Mouse (Mus musculus) retina, adult 2 months (tissue): ENCODE results near the gene Gck.
"Not testable (repeated sequence)": the region's sequence is repeated elsewhere in the genome, so short reads cannot be mapped to it uniquely, and the experiment has no call there.

Experiments used
- DNase-seq: peaks from one replicate; pipeline ENCODE4 v3.0.0-alpha.2; 2012; ENCODE audit warnings: low read depth, low spot score

Gene Gck

DNA sequence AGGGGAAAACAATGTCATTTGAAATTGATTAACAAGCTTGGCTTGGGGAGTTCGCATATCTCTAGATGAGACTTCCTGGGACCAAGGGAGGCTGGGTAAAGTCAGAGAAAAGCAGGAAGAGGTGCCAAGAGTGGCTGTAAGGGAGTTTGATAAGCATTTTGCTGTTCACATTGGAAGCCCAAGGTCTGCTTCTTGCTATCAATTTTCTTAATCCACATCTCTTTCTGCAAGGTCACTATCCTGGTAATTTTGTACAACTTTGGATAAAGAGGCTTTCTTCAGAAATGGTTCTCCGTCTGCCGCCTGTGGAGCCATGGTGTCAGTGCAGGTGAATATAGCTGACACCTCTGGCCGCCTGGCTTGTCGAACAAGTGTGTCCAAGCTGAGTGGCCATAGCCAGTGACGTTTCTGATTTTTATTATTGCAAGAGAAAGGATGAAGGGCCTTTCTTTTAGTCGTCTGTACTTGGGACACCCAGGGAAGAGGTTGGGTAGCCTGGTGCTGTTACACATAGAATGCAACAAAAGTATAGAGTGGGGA is 5.2 kb upstream of the Gck start:
- DNase-seq: peak; percentile 38

DNA sequence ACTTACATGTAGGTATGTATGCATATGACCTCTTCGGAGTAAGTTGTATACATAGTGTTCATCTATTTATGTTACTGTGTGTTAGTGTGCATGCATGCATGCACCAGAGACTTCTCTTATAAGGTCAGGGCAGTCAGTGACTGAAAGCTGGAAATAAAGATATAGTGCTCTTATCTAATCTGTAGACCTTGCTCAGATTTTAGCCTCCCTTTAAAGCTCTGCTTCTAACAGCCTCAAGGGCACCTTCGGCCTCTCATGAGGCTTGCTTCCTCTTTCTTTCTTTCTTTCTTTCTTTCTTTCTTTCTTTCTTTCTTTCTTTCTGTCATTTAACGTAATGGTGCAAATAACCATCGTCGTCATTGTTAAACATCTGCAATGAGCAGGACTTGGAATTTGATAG is 4.6 kb upstream of the Gck start:
- no peak for DNase-seq

DNA sequence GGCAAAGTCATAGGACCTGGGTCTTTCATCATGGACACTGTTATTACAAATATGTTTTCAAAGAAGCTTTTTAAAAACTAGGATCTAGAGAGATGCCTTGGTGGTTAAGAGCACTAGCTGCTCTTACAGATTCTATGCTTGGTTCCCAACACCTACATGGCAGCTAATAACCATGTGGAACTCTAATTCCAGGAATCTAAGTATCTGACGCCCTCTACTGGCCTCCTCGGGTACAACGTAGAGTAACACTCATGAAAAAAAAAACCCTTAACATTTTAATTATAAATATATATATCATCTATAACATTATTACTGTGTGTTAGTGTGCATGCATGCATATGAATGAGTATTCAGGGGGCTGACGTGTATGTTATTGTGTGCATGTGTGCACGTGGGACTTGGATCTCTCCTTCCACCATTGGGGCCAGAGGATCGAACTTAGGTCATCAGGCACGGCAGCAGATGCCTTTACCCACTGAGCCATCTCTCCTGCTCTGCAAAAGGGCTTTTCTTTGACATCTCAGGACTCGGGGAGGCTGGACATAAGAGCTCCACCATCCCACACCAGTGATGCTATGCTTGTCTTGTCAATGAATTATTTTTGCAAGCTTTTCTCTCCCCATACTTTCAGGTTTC is 3.4 kb upstream of the Gck start:
- no peak for DNase-seq

DNA sequence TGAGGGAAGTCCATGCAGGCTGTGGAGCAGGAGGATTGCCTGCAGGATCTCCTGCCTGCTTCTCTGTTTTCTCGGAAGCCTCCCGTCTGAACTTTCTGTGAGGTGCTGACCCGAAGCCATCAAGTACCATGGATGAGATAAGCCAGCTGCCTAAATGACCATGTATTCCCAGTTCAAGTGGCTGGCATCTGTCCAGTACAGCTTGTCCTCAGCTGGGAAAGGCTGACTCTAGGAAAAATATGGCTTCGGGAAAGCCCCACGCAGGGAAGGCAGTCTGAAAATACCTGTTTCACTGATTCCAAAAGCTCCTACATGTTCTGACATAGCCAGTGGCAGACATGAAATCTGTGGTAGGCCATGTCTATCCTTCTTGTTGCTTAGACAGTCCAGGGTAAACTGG is 2.6 kb upstream of the Gck start:
- DNase-seq: no peak

DNA sequence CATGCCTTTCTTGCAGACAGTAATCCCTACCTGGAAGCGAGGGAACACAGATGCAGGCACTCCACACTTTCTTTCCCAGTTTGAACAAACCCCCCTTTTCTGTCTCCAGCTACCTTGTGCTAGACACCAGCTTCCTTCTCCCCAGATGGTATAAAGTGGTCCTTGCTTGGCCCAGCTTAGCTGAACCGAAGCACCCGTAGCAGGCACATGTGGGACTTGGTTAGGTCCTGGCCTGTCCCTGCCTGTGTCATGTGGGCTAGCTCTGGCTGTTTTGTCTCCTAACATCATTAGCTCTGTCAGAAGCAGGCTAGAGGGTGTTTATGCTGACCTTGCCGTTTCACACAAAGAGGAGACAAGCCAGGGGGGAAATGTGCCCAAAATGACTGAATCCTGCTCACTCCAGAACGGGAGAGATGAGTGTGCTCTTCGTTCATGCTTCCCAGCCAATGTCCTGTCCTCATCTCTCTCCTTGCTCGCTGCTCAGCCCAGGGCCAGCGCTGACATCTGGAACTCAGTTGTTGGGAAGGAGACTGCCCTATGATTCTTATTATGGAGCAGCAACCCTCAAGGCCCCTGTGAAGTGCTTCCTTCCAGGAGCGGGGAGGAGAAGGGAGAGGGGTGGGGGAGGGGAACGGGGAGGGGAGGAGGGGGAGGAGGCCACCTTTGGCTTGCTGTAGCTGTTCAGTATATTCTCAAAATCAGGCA is 1.2 kb downstream of the Gck start:
- DNase-seq: no peak

DNA sequence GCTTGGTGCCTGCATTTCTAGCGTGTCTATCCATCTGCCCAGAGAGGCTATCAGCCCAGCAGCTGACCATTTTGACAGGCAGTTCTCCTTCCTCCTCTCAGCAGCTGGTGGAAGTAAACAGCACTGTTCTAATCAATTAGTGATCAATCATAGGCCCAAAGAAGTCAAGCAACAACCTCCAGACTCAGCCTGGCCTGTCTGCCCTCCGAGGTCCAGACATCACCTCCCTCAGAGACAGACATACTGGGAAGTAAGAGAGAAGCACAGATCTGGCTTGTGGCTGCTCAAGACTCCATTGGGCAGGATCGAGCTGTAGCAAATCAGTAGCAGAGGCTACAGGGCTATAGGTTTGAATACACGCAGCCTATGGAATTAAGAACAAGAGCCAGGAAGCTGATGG is 2.1 kb downstream of the Gck start:
- DNase-seq: no peak

DNA sequence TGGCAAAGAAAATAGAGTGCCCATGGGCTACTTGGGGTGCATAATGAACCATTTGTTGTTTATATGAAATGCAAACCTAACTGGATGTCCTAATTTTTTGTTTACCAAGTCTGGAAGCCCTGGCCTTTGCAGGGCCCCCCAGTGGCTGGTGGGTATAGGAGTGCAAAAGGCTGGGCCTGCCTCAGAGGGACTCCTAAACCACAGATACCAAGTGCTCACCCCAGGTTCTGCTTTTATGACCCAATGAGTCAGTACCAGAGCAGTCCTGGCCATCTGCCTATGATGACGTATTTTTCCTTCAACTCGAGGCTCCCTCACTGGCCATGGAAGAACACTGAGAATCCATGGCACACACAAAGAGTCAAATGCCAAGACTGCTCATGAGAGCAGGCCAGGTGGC is 4.8 kb downstream of the Gck start:
- no peak for DNase-seq

DNA sequence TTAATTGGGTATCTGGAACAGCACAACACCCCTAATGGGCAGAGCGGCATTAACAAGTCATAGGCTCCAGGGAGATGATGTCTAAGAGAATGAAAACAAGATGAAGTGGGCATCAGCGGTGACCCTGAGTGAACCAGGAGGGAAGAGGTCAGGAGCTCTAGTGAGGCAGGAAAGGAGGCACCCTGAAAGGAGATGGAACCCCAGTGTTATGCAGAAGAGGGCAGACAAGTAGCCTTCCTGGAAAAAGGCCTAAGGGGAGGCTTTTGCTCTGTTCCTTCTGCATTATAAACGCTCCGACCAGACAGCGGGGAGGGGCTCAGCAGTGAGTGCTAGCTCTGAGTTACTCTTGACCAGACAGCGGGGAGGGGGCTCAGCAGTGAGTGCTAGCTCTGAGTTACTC is 6.9 kb downstream of the Gck start:
- no peak for DNase-seq

DNA sequence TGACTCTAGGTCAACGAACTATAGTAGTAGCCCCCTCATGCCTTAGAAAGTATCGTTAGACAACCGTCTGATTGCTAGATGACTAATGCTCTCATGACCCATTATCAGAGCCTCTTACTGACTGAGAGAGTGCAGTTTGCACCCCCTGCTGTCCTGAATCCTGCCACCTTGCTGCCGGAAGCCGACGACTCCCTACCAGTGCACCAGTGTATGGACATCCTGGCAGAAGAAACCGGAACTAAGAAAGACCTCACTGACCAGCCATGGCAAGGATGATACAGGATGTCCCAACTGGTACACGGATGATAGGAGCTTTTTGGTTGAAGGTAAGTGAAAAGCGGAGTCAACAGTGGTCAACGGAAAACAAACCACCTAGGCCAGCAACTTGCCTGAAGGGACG is 15.3 kb downstream of the Gck start:
- not testable (repeated sequence) for DNase-seq

DNA sequence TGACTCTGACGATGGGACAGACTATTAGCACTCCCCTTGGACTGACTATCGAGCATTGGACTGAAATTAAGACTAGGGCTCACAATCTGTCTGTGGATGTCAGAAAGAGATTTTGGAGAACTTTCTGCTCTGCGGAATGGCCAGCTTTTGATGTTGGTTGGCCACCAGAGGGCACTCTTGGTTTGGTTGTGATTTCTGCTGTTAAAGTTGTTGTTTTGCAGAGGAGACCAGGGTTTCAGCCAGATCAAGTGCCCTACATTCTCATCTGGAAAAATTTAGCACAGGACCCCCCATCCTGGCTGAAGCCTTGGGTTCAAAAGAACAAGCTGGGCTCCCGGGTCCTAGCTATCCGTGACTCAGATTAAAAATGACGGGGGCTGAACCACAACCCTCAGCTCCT is 17.9 kb downstream of the Gck start:
- DNase-seq: not testable (repeated sequence)

DNA sequence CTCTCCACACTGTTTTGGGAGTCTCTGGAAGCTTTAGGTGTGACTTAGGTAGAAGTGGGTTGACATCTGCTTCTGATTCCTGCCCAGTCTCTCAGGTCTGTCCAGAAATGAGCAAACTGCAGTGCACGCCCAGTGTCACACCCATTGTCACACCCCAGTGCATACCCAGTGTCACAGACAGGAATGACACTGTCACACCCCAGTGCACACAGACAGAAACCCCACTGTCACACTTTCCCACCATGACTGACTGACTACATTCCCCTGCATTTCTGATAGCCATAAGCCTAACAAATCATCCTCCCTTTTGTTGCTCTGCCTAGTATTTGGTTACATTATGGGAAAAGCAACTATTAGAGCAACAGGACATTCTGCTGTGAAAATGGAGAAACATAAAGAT is 19.3 kb downstream of the Gck start:
- DNase-seq: no peak

DNA sequence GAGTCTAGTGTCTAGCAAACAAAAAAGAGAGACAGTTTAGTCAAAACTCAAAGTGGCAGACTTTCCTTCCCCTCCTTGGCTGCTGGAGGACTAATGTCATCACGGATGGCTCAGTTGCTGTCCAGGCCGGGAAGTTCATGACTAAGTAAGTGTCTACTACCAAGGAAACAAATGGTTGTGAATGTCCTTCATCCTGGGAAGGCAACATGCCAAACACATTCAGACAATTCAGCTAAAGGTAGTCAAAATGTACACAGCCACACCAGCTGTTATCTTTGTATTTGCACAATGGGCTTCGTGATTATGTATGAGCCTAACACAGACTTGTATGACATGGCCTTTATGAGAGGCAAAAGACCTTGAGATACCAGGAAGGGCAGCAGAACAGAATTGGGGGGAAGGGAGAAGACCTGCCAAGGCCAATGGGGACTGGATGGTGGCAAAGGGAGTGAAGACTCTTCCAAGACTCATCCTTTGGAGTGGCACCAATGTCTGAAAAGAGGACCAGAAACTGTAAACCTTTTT is 23.1 kb downstream of the Gck start:
- DNase-seq: no peak

DNA sequence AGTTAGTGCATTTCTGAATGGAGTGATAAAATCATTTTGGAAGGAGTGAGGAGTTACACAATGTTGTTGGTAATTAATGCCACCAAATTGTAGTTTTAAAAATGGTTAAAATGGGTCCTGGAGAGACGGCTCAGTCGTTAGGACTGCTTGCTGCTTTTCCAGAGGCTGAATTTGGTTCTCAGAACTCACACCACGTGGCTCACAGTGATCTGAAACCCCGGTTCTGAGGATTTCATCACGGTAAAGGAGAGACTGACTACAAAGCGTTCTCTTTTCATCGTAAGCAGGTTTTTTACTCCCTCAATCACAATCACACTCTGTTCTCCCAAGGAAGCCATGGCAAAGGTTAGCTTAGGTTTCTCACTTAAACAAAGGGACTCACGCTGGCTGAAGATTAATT is 25.2 kb downstream of the Gck start:
- no peak for DNase-seq

DNA sequence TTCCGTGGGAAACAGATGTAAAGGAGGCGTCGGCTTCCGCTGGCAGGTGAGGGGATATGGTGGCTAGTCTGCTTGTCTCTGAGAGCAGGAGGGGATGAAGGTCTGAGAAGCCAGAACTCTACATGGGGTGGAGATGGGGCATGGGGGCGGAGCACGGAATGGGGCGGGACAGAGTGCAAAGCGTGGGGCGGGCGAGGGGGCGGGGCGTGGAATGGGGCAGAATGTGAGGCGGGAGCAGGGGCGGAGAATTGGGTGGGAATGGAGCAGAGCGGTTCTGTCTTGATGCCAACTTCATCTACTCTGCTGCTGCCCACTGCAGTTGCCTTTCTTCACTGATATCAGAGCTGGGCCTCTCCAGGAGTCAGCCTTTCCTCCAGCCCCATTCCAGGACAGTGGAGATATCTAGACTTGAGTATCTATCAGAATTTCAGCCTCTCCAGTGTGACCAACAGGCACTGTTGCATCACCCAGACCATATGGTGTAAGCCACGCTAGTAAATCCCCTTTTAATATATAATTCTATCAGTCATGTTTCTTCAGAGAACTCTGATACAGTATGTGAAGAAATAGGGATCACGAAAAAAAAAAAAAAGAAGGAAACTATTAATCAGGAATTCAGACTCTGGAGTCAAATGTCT is 29.4 kb downstream of the Gck start:
- no peak for DNase-seq

DNA sequence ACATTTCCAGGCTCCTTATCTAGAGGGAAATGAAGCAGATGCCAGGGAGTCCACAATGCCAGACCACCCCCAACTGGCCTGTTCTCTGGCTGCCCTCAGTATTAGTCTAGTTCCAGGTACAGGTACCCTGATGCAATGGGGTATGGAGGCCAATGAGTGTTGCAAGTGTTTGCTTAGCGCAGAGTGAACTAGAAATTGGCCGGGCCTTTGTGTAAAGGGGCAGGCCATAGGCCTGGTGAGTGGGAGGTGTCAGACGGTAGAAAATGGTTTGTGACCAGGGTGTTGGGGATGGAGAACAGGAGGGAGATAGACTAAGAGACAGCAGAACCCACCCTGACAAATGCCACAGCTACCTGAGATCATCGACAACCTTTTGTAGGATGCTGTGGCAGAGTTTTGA is 30.3 kb downstream of the Gck start:
- DNase-seq: no peak

DNA sequence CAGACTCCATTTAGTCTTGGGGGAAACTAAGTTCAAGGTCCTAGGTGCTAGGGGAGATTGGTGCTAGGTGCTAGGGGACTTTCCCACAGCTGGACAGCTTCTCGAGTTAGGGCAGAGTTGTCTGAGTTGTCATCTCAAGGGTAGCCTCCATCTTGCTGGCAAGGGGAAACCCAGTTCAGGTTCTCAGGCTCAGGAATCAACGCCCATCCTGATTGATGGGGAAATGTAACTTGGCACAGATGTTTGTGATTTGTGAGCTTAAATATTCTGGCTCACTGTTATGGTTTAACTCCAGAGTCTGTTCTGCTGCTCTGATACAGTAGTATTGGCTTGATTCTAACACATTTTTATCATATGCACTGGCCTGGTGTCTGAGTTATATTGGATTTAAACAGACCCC is 31.8 kb downstream of the Gck start:
- no peak for DNase-seq

DNA sequence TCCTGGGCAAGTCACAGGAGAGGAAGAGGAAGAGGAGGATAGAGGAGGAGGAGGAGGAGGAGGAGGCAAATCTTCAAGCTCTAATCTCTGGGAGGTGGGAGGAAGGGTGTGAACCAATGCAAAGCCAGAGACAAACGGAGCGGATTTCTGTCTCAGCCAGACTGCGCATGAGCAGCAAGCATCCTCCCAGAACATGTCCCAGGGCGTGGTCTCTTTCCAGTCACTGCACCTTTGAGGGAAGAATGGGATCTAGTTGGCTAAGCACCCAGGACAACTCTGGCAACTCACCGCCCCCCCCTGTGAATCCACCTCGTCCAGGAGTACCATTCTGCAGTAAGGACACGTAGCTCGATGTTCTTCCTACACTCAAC is 33.7 kb downstream of the Gck start:
- no peak for DNase-seq

DNA sequence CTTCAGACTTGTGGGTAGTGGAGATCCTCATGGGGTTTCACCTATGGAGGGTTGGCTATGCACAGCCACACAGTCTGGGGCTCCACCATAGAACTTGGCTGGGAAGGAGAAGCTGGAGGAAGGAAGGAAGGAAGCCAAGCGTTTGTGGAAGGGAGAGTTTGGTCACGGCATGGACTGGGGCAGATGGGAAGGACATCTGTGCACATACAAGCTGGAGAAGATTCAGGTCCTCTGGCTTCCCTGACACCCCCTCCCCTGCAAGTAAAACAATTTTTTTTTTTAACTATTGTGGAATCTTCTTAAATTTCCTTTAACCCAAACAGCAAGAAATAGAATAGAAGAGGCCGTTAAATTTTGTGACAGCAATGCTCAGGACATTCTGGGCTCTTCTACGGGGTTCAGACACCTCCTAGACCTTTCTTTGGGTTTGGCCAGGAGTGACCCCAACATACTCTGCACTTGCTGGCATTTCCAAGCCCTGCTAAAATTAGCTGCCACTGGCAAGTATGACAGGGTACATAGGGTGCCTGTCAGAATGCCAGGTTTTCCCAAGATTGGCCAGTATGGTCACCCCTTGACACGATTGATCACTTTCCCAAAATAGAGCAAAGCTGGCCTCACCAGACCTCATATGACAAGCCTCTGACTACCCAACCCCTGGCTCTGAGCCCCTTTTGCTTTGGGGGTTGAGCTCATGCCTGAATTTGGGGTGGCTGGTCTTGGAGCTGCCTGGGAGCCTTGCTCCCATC is 34.3 kb downstream of the Gck start:
- DNase-seq: no peak

DNA sequence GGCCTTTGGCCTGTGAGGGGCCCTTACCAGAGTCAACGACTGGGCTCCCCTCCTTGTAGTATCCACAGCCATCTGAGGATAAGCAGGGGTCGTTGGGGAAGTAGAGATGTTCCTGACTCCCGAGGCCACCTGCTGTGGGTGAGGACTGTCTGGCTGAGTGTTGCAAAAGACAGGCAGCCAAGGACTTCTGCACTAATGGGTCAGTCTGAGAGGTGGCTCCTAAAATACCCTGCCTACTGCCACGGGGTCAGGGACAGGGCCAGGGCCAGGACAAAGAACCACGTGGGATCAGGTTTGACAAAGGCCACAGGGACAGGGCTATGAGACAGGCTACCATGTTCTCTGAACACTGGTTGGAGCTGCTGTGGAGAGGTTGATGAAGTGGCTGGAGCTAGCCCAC is 34.9 kb downstream of the Gck start:
- no peak for DNase-seq

DNA sequence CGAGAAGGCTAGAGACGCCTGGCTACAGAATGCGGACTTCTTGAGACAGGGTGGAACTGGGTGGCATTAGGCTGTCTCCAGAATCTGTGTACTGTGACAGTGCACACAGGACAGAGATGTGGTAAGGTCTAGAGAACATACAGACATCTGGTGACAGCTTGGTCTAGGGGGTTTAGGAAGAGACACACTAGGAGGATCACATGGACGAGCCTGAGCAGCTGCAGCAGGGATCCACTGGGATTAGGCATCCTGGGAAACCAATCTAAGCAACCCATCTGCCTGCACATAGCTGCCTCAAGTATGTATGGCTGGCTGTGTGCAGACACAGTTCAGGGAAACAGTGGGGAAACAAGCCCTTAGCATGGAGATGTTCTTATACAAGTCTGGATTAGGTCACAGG is 35.9 kb downstream of the Gck start:
- DNase-seq: no peak

DNA sequence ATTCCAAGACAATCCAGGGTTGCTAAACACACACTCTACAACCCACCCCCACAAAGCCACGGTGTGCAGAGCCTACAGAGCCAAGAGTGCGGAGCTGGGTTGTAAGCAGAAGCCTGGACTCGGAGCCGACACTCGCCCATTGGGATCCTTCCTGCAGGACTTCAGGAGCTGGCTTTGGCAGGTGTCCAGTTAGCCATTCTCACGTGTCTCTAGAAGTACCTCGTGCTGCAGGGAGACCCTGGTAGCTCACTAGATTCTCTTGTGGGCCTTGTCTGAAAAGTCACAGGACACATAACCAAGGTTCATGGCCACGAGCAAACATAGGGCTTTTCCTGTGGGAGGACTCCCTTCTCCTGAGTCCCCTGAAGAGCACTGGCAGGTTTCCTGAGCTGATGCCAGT is 36.6 kb downstream of the Gck start:
- DNase-seq: no peak

DNA sequence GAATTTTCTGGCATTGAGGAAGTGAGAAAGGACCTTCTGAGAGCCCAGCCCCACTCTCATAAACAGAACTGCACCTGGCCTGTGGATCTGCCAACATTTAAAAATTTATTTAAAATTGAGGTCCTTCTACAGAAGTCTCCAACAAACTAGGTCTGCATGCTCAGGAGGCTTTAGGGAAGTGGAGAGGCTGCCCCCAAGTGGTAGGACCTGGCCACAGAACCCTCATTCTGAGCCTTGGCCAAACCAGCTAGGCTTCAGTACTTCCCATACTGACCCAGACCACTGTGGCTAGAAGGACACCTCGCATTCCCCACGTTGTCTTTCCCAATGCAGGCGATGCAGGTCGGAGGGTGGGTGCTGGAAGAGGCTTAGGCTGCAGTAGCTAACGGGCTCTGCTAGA is 37.2 kb downstream of the Gck start:
- DNase-seq: no peak
